Mouse (Mus musculus) yolk sac, embryonic 10.5 days (tissue): ENCODE measurements around the gene Erich3.

Experiments
- DNase-seq: peaks from one replicate; pipeline ENCODE4 v3.0.0-alpha.2; 2017; ENCODE audit warnings: low spot score

Gene Erich3

DNA sequence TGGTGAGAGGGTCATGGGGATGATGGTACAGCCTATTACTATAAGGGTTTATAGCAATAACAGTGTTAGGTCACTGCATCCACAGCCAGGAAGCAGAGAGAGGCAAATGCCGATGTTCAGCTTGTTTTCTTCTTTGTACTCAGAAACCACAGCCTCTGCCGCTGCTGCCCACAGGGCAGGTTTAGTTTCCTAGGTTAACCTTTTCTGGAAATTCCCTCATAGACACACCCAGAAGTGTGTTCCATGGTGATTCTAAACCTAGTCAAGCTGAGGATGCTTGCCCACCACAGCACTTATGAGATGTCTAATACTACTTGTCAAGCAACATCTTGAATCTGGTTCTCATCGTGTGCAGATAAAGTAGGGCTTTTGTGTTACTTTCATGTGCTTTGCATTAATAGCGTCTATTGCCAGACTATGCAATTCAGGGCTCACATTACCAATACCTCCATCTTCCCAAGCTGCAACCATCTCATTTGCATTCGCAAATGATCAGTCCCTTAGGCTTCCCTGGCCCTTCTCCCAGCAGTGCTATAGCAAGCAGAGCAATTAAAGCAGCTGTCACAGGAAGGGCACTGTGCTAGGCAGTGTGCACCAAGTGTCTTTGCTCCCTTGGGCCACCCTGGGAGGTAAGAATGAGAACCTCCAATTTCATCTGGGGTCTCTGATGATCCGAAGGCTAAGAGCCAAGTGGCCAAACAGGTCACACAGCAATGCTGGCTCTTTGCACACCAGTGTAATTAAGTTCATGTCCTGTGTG, 115.4 kb downstream of the Erich3 start:
- DNase-seq, result no peak

DNA sequence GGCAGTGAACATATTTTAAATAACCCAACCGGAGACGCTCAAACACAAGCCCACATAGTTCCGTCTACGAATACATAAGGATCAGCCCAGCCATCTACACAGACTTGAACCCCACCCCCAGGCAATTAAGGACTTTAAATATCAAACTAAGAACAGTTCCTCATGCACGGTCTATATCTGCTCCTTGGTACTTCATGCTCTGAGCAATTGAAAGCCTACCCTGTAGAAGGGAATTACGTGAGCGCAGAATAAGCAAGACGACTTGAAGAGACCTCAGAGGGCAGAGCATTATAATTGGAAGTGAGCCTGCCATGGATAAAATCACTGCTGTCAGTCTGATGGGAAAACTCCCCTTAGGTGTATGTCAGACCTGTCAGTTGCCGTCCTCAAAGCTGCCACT, 122.7 kb downstream of the Erich3 start:
- DNase-seq, result no peak

GRCm38 (mm10) chr3:154787611-154788010, 124.0 kb downstream of the Erich3 start:
- DNase-seq, result no peak

- no peak for DNase-seq
These were observed 129.9 kb downstream of the Erich3 start for GRCm38 (mm10) chr3:154793571-154793970.

GRCm38 (mm10) chr3:154798806-154799205, 135.1 kb downstream of the Erich3 start:
- DNase-seq, result no peak

GRCm38 (mm10) chr3:154800454-154800853, 136.8 kb downstream of the Erich3 start:
- no peak for DNase-seq

- DNase-seq, result no peak
These were observed 137.3 kb downstream of the Erich3 start for GRCm38 (mm10) chr3:154800888-154801429.

DNA sequence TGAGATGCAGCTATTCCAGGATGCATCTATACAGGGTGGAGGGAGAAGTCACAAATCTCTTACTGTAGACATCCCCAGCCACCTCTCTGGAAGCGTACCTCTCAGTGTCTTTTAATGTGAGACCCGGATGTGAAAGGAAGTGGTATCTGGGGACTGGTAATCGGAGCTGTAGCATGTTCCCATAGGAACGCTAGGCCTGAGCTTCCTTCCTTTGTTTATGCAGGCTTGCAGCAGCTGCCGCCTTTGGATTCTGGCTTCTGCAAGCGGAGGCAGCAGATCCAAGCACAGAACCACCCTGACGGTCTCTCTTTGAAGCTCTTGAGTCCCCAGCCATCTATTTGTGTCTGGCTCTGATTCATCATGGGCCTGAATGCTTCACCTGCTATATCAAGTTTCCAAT, 143.0 kb downstream of the Erich3 start:
- DNase-seq, result peak; percentile 17

DNA sequence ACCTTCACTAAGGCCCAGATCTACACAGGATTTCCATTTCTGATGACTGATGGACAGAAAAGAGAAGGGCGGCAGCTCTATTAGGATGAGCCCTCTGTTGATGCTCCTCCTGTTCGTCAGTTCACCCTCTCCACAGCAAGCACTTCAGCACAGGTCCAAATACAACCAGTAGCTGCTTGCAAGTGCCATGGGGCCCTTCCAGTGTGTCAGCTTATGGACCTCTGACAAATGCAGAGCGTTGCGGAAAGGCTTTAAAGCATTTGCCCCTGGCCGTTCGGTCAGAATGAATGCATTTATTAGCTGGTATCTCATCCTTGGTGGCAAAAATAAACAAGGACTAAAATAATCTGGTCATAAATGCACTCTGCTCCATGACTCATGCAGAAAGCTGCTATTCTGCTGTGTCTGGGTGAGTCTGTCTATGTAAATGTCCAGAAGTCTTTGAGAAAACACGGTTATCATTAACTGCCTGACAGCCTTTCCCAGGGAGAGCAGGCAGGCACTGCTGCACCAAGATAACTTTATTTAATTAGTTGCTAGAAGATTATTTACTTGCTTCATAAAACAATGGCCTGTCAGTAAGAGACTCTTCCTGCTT, 146.7 kb downstream of the Erich3 start:
- no peak for DNase-seq

DNA sequence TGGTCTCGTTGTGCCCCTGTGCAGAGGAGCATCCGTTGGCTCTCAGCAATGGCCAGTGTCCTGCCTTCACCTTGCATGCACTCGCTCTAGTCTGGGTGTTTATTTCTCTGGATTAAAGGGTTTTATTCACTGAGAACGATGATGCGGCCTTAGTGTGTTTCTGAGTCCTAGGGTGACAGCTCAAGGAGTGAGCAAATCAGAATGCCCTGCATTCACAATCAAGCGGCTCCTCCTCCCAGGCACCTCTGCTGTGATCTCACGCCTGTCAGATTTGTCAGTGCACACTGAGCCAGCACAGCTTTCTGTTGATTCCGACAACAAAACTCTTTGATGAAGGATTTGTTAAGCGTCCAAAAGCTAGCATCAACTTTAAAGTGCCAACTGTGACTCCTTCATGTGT, 147.6 kb downstream of the Erich3 start:
- no peak for DNase-seq

DNA sequence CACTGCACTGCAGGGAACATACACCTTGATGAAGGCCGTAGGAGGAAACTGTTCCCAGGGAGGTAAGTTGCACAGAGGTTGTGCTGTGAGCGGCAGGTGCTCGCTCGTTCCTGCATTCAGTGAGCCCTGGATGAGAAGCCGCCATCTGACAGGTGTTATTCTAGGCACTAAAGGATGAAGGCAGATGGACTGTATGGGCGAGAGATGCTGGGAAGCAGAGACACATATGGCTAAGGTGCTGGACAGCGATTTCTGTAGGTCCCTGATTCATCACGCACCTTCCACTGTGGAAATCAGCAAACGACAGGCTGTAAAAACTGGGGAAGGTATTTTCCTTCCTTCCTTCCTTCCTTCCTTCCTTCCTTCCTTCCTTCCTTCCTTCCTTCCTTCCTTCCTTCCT, 148.2 kb downstream of the Erich3 start:
- DNase-seq, result no peak

DNA sequence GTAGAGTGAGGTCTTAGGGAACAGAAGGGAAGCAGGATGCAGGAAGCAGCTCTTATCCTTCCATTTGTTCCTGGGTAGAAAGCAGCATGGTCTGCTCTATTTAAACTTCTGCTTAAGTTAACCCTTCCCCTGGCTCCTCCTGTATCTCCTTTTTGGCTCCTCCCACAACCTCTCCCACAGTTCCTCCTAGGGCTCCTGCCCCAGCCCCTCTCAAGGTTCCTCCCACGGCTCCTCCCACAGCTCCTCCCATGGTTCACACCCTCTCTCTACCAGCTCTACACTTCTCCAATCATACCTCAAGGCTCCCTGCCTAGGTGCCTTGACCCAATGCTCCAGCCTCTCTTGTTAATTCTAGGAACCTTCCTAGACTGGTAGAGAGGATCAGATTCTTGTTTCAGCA, 149.2 kb downstream of the Erich3 start:
- no peak for DNase-seq

DNA sequence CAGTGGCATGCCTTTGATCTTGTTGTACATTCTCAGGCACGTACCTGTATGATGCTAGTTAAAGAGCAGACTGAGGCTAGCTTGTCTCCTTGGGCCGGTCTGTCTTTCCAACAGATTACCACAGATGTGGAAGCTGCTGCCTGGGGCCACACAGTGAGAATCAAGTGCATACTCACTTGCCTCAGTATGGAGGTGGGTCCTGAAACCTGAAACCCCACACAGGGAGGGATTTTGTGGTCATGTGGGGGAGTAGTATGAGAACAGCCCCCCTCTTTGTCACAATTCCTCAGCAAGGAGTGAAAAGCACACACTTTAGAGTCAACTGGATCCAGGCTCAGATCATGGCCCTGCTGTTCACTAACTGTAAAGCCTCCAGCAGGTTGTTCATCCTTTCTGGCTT, 151.9 kb downstream of the Erich3 start:
- no peak for DNase-seq

- DNase-seq, result no peak
These were observed 152.6 kb downstream of the Erich3 start for GRCm38 (mm10) chr3:154816231-154816630.

- no peak for DNase-seq
These were observed 153.4 kb downstream of the Erich3 start for GRCm38 (mm10) chr3:154816801-154817625.
